Mouse (Mus musculus): ENCODE measurements around the gene Mcam.

DNA sequence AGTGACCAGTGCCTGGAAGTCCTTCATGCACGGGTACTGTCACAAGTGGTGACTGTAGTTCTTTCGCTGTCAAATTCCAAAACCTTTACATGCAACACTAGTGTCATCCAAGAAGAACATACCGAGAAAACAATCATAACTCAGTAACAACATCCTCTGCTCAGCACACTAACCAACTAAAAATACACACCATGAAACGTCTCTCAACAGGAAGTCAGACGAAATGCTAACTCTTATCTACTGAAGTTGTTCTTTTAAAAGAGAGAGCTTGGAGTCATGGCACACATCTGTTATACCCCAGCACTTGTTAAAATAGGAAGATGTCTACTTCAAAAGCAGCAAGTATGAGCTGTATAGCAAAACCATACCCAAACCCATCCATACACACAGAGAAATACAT is 47.3 kb downstream of the Mcam start:
- TF ChIP-seq POLR2A (IDR thresholded peaks at IDR 0.05; ENCODE audit: insufficient read depth, low read length): no peak
- TF ChIP-seq EP300 (IDR thresholded peaks at IDR 0.05; ENCODE audit: insufficient read depth, low read depth, low read length): no peak

Measured in ES-Bruce4 (cell line).